Mouse (Mus musculus): ENCODE results near the gene Myo5a. TPM values are rescaled to one million over a fixed set of nuclear protein-coding genes. Genes with fewer than 3 reads are reported as not detected.

Gene Myo5a
- polyA plus RNA-seq, 1 experiment from 2014 or later, result 45.9 TPM

GRCm38 (mm10) chr9:75219942-75220341 lies 149.1 kb downstream of the Myo5a start:
- H3K4me3 ChIP-seq (replicated peaks), result no peak overlapping the region
- 87% methylated on average over 5 of the region's 5 CpGs for WGBS
- H3K4me2 ChIP-seq, result no peak overlapping the region
- H3K9me3 ChIP-seq, result no peaks in the 10 kb centered on the region
- H3K9ac ChIP-seq, result no peak overlapping the region
- H3K4me1 ChIP-seq, result no peaks in the 10 kb centered on the region
- H3K27me3 ChIP-seq, result no peaks in the 10 kb centered on the region
- H3K27ac ChIP-seq, result no peak overlapping the region
- no peak for ATAC-seq (ENCODE audit: low FRiP score)
- peaks cover 48% of the 10 kb centered on the region for H3K36me3 ChIP-seq (replicated peaks)

GRCm38 (mm10) chr9:75221420-75222287 lies 150.8 kb downstream of the Myo5a start:
- Histone ChIP-seq H3K4me2 (no peak overlapping the region), H3K4me3 (replicated peaks) (no peak overlapping the region), H3K9me3 (no peaks in the 10 kb centered on the region), H3K27ac (no peak overlapping the region), H3K4me1 (no peaks in the 10 kb centered on the region), H3K36me3 (replicated peaks) (peaks cover 36% of the 10 kb centered on the region), H3K27me3 (no peaks in the 10 kb centered on the region), H3K9ac (no peak overlapping the region)
- WGBS, result 69% methylated on average over 10 of the region's 10 CpGs
- 0 out of 2 replicates have a peak, but pooled peaks have one; percentile 17 for ATAC-seq (ENCODE audit: low FRiP score)

GRCm38 (mm10) chr9:75231841-75232746 lies 161.3 kb downstream of the Myo5a start, which contains the start of gene Myo5c:
TSS of gene Myo5c (plus strand) at chr9:75232020.
- peaks cover 40% of the 10 kb centered on the region for H3K27me3 ChIP-seq
- H3K9ac ChIP-seq, result peak within 1 kb of the TSS; percentile 38; the same call in 1 of the 2 replicates

GRCm38 (mm10) chr9:75232860-75233259 lies 162.0 kb downstream of the Myo5a start:
- H3K27me3 ChIP-seq, result peaks cover 40% of the 10 kb centered on the region
- ATAC-seq (ENCODE audit: low FRiP score), result no peak
- H3K4me3 ChIP-seq (replicated peaks), result no peak overlapping the region
- H3K9me3 ChIP-seq, result no peaks in the 10 kb centered on the region
- H3K4me2 ChIP-seq, result no peak overlapping the region
- H3K9ac ChIP-seq, result no peak overlapping the region
- H3K4me1 ChIP-seq, result peaks cover 11% of the 10 kb centered on the region
- H3K27ac ChIP-seq, result no peak overlapping the region
- 18% methylated on average over 8 of the region's 8 CpGs for WGBS
- no peaks in the 10 kb centered on the region for H3K36me3 ChIP-seq (replicated peaks)

More at GRCm38 (mm10) chr9:75231841-75232746, 161.3 kb downstream of the Myo5a start, which contains the start of gene Myo5c:
- Histone ChIP-seq H3K36me3 (replicated peaks) (no peaks in the 10 kb centered on the region), H3K4me3 (replicated peaks) (peak within 1 kb of the TSS; percentile 42), H3K9me3 (no peaks in the 10 kb centered on the region), H3K27ac (no peak within 1 kb of the TSS), H3K4me1 (peaks cover 11% of the 10 kb centered on the region), H3K4me2 (peak within 1 kb of the TSS; percentile 63)
- ATAC-seq (ENCODE audit: low FRiP score), result peak; percentile 14; the same call in 1 of the 2 replicates
- 2% methylated on average over 48 of the region's 48 CpGs for WGBS

- H3K9me3 ChIP-seq, result no peaks in the 10 kb centered on the region
- no peak overlapping the region for H3K9ac ChIP-seq
- 36% methylated on average over 7 of the region's 7 CpGs for WGBS
- H3K4me3 ChIP-seq (replicated peaks), result no peak overlapping the region
- ATAC-seq (ENCODE audit: low FRiP score), result no peak
- H3K4me2 ChIP-seq, result no peak overlapping the region
- H3K36me3 ChIP-seq (replicated peaks), result no peaks in the 10 kb centered on the region
- peaks cover 11% of the 10 kb centered on the region for H3K4me1 ChIP-seq
- H3K27ac ChIP-seq, result no peak overlapping the region
- peaks cover 40% of the 10 kb centered on the region for H3K27me3 ChIP-seq
These were observed 163.5 kb downstream of the Myo5a start for GRCm38 (mm10) chr9:75234271-75234741.

GRCm38 (mm10) chr9:75234983-75235627 lies 164.3 kb downstream of the Myo5a start:
- Histone ChIP-seq H3K9ac (no peak overlapping the region), H3K4me3 (replicated peaks) (no peak overlapping the region), H3K9me3 (no peaks in the 10 kb centered on the region), H3K36me3 (replicated peaks) (no peaks in the 10 kb centered on the region), H3K27ac (no peak overlapping the region), H3K27me3 (peaks cover 37% of the 10 kb centered on the region), H3K4me2 (no peak overlapping the region), H3K4me1 (peaks cover 11% of the 10 kb centered on the region)
- ATAC-seq (ENCODE audit: low FRiP score), result no peak
- 71% methylated on average over 12 of the region's 12 CpGs for WGBS

GRCm38 (mm10) chr9:75235696-75236095 lies 164.9 kb downstream of the Myo5a start:
- Histone ChIP-seq H3K4me1 (peaks cover 11% of the 10 kb centered on the region), H3K27me3 (peaks cover 35% of the 10 kb centered on the region), H3K9me3 (no peaks in the 10 kb centered on the region), H3K27ac (no peak overlapping the region), H3K36me3 (replicated peaks) (no peaks in the 10 kb centered on the region), H3K9ac (no peak overlapping the region), H3K4me2 (no peak overlapping the region), H3K4me3 (replicated peaks) (no peak overlapping the region)
- 58% methylated on average over 2 of the region's 2 CpGs for WGBS
- no peak for ATAC-seq (ENCODE audit: low FRiP score)

GRCm38 (mm10) chr9:75236416-75237308 lies 165.8 kb downstream of the Myo5a start:
- ATAC-seq (ENCODE audit: low FRiP score), result no peak
- no peak overlapping the region for H3K27ac ChIP-seq

GRCm38 (mm10) chr9:75238179-75238578 lies 167.4 kb downstream of the Myo5a start:
- 90% methylated on average over 3 of the region's 3 CpGs for WGBS
- Histone ChIP-seq H3K9me3 (no peaks in the 10 kb centered on the region), H3K9ac (no peak overlapping the region), H3K4me3 (replicated peaks) (no peak overlapping the region), H3K36me3 (replicated peaks) (no peaks in the 10 kb centered on the region), H3K4me2 (no peak overlapping the region), H3K27me3 (peaks cover 10% of the 10 kb centered on the region), H3K4me1 (no peaks in the 10 kb centered on the region), H3K27ac (no peak overlapping the region)
- ATAC-seq (ENCODE audit: low FRiP score), result no peak

More at GRCm38 (mm10) chr9:75236416-75237308, 165.8 kb downstream of the Myo5a start:
- H3K9ac ChIP-seq, result no peak overlapping the region
- H3K27me3 ChIP-seq, result peaks cover 25% of the 10 kb centered on the region
- H3K9me3 ChIP-seq, result no peaks in the 10 kb centered on the region
- H3K4me2 ChIP-seq, result no peak overlapping the region
- no peaks in the 10 kb centered on the region for H3K36me3 ChIP-seq (replicated peaks)
- H3K4me1 ChIP-seq, result peaks cover 8% of the 10 kb centered on the region
- no peak overlapping the region for H3K4me3 ChIP-seq (replicated peaks)
- WGBS, result 89% methylated on average over 12 of the region's 12 CpGs

GRCm38 (mm10) chr9:75243052-75243451 lies 172.2 kb downstream of the Myo5a start:
- H3K27ac ChIP-seq, result no peak overlapping the region
- WGBS, result 81% methylated on average over 6 of the region's 6 CpGs
- no peak overlapping the region for H3K9ac ChIP-seq
- no peaks in the 10 kb centered on the region for H3K9me3 ChIP-seq
- H3K4me1 ChIP-seq, result peaks cover 7% of the 10 kb centered on the region
- no peak for ATAC-seq (ENCODE audit: low FRiP score)
- H3K27me3 ChIP-seq, result no peaks in the 10 kb centered on the region
- H3K4me3 ChIP-seq (replicated peaks), result no peak overlapping the region
- no peak overlapping the region for H3K4me2 ChIP-seq
- no peaks in the 10 kb centered on the region for H3K36me3 ChIP-seq (replicated peaks)

Data from forebrain, embryonic 12.5 days (tissue).